Mouse (Mus musculus): ENCODE measurements at regions not wholly inside any gene's neighbourhood (a gene's known extent, or its start where the extent isn't known, plus 50 kb on each side); places are given as distances from the start of the nearest gene placed in this dataset.

DNA sequence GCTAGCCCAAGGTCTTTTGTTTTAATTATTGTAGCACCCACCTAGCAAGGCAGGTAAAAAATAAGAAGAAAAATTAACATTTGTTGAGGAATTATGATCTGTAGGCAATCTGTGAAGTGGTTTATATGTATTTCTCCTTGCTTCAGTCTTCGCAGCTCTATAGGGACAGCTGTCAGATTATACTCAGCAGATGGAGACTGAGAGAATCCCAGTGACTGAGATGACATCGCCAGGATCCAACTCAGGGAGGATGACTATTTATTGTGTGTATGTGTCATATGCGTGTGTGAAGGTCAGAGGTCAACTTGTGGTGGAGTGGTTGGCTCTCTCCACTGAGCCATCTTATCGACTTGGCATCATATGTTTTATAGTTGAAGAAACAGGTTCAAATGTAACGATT, 362.0 kb upstream of the Chd6 start:
- DNase-seq (ENCODE audit: low spot score): no peak

DNA sequence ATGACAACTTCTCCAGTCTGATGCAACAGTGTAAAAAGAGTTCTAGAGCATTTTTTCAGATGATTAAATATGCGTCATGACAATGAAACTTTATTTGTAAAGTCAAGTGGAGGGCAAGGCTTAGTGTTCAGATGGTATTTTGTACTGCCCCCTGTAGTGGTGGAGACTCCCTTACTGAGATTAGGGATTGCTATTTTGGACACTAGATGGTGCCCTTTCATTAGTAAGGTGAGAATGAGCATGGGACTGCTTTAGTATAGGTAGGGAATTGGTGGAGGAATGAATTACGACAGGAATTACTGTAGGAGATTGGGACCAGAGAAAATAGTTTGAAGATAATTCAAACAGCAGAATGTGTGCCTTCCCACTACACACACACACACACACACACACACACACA, 361.1 kb upstream of the Chd6 start:
- DNase-seq (ENCODE audit: low spot score): no peak

DNA sequence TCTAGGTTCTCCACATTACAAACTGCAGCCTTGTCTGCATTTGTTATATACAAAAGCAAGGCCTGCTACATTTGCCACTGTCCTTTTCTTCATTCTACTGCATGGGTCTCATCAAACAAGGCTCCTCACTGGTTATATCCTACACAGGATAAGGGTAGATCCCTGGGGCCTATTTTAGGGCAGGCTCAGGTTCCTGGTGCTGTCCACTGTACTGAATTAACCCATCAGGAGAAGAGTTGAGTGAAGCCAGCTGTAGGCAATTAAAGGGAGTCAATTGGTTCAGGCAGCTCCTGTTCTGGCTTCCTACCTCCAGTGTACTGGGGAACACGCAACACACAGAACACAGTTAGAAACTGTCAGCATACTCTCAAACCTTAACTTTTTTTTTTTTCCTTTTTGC, 358.2 kb upstream of the Chd6 start:
- no peak for DNase-seq (ENCODE audit: low spot score)

DNA sequence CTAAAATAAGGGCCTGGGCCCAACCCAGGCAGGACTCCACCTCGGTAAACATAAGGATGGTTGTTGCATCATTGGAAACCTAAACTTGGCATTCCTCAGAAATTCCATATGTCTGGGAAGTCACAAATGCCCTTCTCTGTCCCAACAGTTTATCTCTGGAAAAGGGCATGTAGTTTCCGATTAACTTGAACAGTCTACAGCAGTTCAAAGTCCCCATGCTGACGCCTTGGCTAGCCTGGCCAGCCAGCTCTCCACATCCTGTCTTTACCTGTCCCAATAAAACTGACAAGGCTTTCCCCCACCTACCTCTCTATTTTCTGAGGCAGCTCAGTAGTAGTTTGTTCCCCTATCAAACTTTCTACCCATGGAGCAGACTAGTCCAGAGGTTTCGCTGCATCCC, 351.7 kb upstream of the Chd6 start:
- no peak for DNase-seq (ENCODE audit: low spot score)

DNA sequence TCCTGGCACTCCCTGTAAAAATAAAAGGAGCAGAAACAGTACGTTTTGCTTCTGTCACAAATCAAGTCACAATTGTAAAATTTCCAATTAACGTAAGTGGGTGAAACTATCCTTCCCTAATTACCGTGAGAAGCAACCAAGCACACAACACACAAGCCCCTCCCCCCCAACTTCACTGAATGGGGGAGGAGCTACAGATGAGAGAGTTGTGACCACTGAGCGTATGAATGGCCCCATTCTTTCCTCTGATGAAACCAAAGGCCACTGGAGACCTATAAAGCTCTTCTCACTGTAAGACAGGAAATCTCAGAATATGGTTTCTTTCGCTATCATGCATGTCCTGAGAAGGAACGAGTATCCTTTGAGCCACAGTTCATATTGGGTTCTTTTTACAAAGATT, 345.6 kb upstream of the Chd6 start:
- no peak for DNase-seq (ENCODE audit: low spot score)

DNA sequence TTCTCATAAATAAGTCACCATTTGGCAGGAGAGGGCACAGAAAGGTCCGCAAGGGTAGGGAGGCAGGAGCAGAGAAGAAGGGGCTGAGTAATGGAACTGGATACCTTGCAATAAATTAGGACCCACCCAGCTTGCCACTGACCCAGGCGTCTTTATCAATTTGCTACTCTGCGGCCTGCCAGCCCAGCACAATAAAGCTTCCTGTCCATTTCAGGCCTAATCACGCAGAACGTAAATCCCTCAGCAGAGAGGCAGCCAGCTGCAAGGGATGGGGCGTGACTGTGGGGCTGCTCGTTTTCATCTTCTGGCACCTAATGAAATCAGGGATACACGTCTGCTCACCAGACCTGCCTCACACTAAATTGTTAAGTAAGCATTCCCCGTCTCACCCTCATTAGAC, 324.9 kb upstream of the Chd6 start:
- DNase-seq (ENCODE audit: low spot score): no peak

DNA sequence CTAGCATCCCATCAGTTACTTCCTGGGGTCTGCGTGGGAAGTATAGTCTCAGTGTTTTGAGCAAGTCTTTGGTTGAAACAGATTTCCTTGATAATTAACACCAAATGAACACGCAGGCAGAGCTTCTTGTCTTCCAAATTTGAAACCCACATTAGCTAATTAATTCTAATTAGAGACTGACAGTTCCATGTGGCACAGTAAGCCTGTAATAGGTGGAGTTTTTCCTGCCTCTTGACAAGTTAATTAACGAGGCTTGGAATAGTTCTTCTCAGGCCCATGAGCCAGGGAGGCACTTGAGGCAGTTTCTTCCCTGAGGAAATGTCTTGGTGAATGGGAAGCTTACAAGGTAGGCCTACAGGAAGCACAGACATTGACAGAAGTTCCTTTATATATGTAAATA, 320.4 kb upstream of the Chd6 start:
- no peak for DNase-seq (ENCODE audit: low spot score)

GRCm38 (mm10) chr2:161425587-161425986, 316.7 kb upstream of the Chd6 start:
- DNase-seq (ENCODE audit: low spot score): peak; percentile 10

DNA sequence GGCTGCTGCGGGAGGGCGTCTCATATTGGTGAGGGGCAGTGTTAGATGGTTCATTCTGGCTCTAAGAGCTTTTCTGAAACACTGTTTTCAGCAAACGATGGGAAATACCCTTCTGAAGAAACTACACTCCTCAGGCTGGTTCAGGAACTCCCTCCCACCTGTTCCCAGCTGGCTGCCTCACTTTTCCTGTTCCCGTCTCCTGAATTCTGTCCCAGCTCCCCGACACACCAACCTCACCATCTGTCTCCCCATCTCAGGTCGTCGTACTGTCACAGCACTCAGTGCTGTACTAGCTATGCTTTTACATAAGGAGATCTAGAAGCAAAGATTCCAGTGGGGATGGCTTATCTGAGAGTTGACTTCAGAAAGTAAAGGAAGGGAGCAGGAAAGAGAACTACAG, 309.2 kb upstream of the Chd6 start:
- DNase-seq (ENCODE audit: low spot score): no peak

DNA sequence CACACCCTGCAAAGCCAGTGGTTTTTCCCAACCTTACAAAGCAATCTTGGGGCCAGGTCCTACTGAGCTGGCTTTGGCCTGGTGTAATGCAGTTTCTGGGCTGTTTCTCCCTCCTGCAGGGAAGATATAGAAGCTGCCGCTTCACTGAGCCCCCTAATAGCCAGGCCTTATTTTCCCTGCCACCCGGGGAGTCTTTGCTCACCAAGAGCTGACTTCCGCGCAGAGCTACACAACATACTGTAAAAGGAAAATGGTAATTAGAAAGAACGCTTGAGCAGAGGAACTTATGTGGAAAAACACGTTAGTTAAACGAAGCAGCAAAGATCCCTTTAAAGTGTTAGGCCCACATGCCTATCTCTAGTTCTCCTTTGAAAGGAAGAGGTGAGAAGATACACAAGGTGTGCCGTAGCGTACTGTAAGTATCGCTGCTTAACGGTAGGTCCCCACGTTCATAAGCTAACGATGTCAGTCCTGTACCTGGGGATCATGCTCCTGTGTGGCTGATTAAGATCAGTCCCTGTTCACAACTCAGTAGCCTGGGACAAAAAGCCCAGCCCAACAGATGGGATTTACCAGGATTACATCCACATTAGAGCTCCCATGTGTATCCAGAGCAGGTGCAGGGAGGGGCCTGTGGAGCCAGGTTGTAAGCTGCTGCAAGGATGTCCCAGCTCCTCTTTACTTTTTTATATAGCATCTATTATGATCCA, 307.5 kb upstream of the Chd6 start:
- DNase-seq (ENCODE audit: low spot score): no peak

DNA sequence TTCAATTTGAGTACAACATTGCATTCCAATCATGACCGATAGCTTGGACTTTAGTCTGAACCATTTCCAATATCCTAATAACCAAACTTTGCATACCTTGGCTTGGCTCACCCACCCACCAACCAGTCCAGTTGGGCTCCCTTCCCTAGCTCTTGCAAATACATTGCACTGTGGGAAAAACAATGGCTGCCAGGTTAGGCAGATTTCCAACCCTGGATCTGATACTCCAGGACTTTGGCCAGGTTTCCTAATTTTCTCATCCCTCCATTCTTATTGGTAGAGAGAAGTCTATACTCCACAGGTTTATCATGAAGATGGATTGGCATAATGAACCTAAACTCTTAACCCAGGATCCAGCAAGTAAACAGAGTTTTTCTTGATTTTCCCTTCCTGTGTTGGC, 299.4 kb upstream of the Chd6 start:
- DNase-seq (ENCODE audit: low spot score): no peak

DNA sequence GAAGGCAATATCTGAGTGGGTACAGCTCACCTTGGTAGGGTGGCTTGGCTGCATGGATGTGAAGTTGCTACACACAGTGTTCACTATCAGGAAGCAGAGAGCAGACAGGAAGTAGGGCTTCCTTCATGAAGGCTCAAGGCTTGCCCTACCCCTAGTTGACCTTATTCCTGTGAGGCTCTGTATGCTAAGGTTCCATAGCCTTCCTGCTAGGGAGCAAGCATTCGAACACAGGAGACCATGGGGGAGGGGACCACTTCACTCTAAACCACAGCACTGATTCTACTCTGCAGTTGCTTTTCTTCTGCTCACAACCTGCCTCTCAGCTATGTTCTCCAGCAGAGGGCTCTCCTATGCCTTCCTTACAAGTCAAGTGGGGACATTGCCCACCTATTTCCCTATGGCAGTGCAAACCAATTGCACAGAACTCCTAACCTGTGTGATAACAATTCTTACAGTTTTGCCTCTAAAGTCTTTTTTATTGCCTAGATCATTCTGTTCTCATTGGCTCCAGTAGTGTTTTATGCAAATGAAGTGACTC, 297.0 kb upstream of the Chd6 start:
- DNase-seq (ENCODE audit: low spot score): no peak

- DNase-seq (ENCODE audit: low spot score): no peak
Observed at GRCm38 (mm10) chr2:161398061-161398460, 289.2 kb upstream of the Chd6 start.

DNA sequence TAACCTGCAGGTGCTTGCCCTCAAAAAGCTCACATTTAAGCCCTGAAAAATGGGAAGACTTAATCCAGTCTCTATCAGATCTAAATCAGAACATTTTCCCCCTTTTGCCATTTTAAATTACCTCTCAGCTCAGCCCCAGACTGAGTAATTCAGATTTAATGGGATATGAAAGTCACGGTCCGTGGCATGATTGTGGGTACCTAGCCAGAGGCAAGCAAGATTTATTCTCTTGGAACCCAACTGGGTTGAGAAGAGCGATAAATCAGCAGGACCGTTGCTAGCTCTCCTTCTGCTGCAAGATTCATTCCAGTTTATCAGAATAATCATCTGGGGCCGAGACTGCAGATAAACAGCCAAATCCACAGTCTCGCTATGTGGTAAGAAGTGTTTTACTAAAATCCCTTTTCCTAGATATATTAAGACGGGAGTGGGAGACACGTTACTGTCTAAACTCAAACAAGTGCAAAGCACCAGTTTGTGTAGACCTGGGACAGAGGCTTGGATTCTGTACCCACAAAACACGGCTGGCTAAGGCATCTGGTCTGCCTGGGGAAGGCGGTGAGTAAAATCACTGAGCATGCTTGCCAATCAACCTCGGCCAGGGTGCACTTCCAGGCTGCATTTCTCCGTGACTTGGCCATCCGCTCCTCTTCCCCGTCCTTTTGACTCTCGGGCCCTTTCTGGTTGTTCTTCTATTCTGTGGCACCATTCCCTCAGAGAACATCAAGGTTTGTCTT, 282.2 kb upstream of the Chd6 start:
- no peak for DNase-seq (ENCODE audit: low spot score)

DNA sequence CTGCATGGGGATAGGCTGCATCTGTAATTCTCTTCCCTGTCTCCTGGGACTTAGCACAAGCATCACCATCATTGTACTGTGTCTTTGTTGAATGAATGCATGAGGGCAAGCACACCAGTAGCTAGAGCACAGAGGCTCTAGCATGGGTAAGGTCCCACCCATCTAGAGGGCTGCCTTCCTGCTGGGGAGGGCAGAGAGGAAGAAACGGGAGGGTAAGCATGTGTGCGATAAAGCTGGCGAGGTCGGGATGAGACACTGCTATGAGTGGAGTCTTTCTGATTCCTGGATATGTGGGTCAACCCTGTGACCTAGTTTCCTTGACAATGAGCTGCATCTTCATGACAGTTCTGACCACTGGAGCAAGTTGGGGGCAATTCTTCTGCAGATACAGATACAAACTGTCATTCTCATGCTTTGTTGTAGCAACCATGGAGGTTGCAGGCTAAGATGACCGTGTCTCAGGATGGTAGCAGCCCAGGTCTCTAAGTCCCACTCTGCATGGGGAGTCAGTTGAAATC, 280.5 kb upstream of the Chd6 start:
- DNase-seq (ENCODE audit: low spot score): no peak

DNA sequence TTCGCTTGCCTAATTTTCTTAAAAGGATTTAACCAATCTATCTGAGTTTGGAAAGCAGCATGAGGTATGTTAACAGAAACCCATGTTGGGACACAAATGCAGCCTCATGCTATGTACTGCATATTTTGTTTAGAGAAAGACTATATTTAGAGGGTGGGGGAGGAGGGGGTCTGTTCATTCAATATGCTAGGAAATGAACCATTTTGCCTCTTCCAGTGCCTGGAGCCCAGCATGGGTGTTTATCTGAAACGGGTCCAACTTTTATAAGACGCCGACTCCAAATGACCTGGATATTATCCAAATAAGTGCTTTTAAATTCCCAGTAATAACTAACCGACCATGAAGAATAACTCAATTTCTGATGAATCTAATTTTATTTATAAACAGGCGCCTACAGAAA, 278.2 kb upstream of the Chd6 start:
- no peak for DNase-seq (ENCODE audit: low spot score)

- no peak for DNase-seq (ENCODE audit: low spot score)
Observed at GRCm38 (mm10) chr2:161382411-161382810, 273.5 kb upstream of the Chd6 start.

- no peak for DNase-seq (ENCODE audit: low spot score)
Observed at GRCm38 (mm10) chr2:161378313-161378712, 269.4 kb upstream of the Chd6 start.

DNA sequence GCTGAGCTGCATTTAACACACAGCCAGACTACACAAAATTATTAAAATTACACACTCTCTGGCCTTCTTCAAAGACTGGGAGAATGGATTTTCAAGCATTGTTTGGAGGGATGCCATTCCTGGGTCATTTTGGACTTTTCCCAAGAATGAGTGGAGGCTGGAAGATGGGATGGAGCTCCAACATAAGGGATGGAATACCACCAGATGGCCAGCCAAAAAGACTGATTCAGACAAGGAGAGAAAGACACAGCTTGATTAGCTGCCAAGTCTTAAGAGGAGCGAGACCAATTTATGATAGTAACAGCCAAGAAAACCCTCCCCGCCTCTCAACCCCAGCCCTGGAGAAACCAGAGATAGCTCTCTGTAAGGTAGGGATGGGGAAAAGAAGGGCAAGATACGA, 253.4 kb upstream of the Chd6 start:
- no peak for DNase-seq (ENCODE audit: low spot score)

- DNase-seq (ENCODE audit: low spot score): no peak
Observed at GRCm38 (mm10) chr2:161349110-161349509, 240.2 kb upstream of the Chd6 start.

DNA sequence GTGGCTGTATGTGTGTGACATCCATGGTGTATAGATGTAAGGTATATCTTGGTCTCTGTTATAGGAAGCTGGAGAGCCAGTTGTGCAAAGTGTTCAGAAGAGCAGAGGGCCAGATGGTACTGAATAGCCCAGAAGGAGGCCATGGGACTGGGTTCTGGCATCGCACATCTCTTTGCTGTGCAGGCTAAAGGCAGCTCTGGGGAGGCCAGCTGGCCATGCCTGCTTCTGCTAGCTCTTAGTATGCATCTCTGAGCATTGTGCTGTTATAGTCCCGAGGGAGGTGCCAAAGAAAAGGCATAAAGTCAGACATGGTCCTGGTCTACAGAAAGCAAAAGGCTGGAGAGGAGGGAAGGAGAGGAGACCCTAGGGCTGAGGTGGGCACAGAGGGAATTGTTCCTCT, 235.1 kb upstream of the Chd6 start:
- no peak for DNase-seq (ENCODE audit: low spot score)

- DNase-seq (ENCODE audit: low spot score): no peak
Observed at GRCm38 (mm10) chr2:161342648-161343047, 233.8 kb upstream of the Chd6 start.

DNA sequence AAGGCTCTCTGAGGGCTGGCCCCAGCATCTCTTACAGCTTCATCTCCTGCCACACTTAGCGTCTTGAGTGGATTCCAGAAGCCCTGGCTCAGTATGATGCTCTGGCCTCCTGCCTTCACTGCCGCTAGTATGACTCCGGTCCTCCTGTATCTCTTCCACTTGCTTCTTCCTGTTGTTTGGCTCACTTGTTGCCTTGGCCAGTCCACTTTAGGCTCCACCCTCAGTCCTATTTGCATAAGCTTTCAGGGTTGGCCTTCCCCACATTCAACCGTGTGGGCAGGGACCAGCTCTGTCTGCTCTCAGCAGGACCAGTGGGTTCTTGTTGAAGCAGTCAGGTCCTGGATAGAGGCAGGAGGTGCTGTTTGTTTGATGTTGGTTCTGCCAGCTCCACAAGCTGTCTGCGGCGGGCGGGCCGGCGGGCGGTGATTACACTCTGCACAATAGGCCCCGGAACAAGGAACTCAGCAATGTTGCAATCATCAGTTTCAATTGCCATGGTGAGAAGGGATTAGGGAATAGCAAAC, 232.6 kb upstream of the Chd6 start:
- DNase-seq (ENCODE audit: low spot score): no peak

All from adipocyte (in vitro differentiated cells).